Mouse (Mus musculus): ENCODE results near the gene Skp2.

GRCm38 (mm10) chr15:9132693-9133443 is 22.4 kb downstream of the Skp2 start:
- TF ChIP-seq CTCF (IDR thresholded peaks at IDR 0.05; ENCODE audit: low read depth), result no peak
- no peak for TF ChIP-seq EP300 (IDR thresholded peaks at IDR 0.05; ENCODE audit: low read depth)

Data from liver, postnatal 0 days (tissue).